Comparison of ENCODE assay signal across 30 mouse cellular contexts in genomic region chr14:20964285-20964684, GRCm38 (mm10). TPM values are rescaled to one million over a fixed set of nuclear protein-coding genes. Genes with fewer than 3 reads are reported as not detected.
DNase-seq lines count a peak whose midpoint lies in the region; ATAC-seq lines count a peak whose summit lies in the region.
"Had no signal": no experiment of that assay in that cellular context is flagged by ENCODE, and none has a peak within 500 bp of the region (broad histone marks: within the 10 kb centered on the region; RNA-seq: fewer than 3 reads in every experiment).

No protein-coding gene starts in this region.

- intact Hi-C loops in left cerebral cortex, postnatal 25 days (cut with DNase I), result no loop called here

- H3K4me1 ChIP-seq in forebrain, embryonic 16.5 days (replicated peaks; ENCODE audit: control insufficient read depth, insufficient read depth, low read length), result peaks cover 12% of the 10 kb centered on the region
- peaks cover 15% of the 10 kb centered on the region for H3K4me1 ChIP-seq in forebrain, embryonic 12.5 days
- H3K4me1 ChIP-seq in heart, embryonic 15.5 days (replicated peaks), result peaks cover 14% of the 10 kb centered on the region
- peaks cover 7% of the 10 kb centered on the region for H3K4me1 ChIP-seq in kidney, embryonic 16.5 days (ENCODE audit: insufficient read depth, low read length)
- peaks cover 10% of the 10 kb centered on the region; the same call in 1 of the 2 replicates for H3K4me1 ChIP-seq in neural tube, embryonic 15.5 days

- peak; percentile 26; the same call in 1 of the 2 replicates for ATAC-seq in forebrain, embryonic 16.5 days
- ATAC-seq in forebrain, embryonic 12.5 days (ENCODE audit: low FRiP score), result no peak
- no peak for ATAC-seq in heart, embryonic 15.5 days (replicated peaks; ENCODE audit: insufficient number of reproducible peaks, insufficient read depth, low FRiP score, low read depth)
- ATAC-seq in kidney, embryonic 16.5 days (ENCODE audit: low FRiP score, low TSS enrichment), result no peak
- no peak for ATAC-seq in neural tube, embryonic 15.5 days (ENCODE audit: low FRiP score)
- ATAC-seq: liver, embryonic 12.5 days; liver, postnatal 0 days; midbrain, embryonic 16.5 days; Patski had no signal

- peak overlapping the region; percentile 27; the same call in 1 of the 2 replicates for H3K27ac ChIP-seq in forebrain, embryonic 16.5 days (ENCODE audit: low read length)
- no peak overlapping the region for H3K27ac ChIP-seq in forebrain, embryonic 12.5 days
- H3K27ac ChIP-seq in heart, embryonic 15.5 days, result peak overlapping the region; percentile 24; the same call in 1 of the 2 replicates
- H3K27ac ChIP-seq in kidney, embryonic 16.5 days (ENCODE audit: low read length), result peak overlapping the region; percentile 36
- H3K27ac ChIP-seq in neural tube, embryonic 15.5 days (replicated peaks), result peak overlapping the region; percentile 46
- H3K27ac ChIP-seq: heart, embryonic 10.5 days; layer of hippocampus, adult 2 months; left cerebral cortex, adult 2 months; liver, embryonic 12.5 days had no signal

- WGBS in forebrain, embryonic 16.5 days, result 31% methylated on average over 2 of the region's 2 CpGs
- WGBS in forebrain, embryonic 12.5 days, result 52% methylated on average over 2 of the region's 2 CpGs
- 47% methylated on average over 2 of the region's 2 CpGs for WGBS in heart, embryonic 15.5 days
- WGBS in kidney, embryonic 16.5 days, result 16% methylated on average over 2 of the region's 2 CpGs
- WGBS in neural tube, embryonic 15.5 days, result 12% methylated on average over 2 of the region's 2 CpGs

- DNase-seq in heart, adult 11 months, result no peak
- no peak for DNase-seq in kidney, adult 11 months
- DNase-seq in left cerebral cortex, postnatal 25 days (ENCODE audit: low spot score in 2 of 2), result no peak
- DNase-seq: adrenal gland, postnatal 10 days; cerebellum, adult 11 months; cerebellum, adult 9-10 months; cerebellum, postnatal 36 days; gastrocnemius, postnatal 10 days; heart, postnatal 10 days; kidney, adult 2 months; kidney, postnatal 25 days; liver, postnatal 0 days; lung, postnatal 36 days; right cerebral cortex, postnatal 25 days; thymus, adult 18-20 months; thymus, postnatal 36 days had no signal

- H3K4me2 ChIP-seq in forebrain, embryonic 16.5 days (ENCODE audit: low read length), result no peak overlapping the region
- no peak overlapping the region for H3K4me2 ChIP-seq in forebrain, embryonic 12.5 days
- no peak overlapping the region for H3K4me2 ChIP-seq in heart, embryonic 15.5 days
- no peak overlapping the region for H3K4me2 ChIP-seq in kidney, embryonic 16.5 days (replicated peaks; ENCODE audit: low read depth, low read length)
- no peak overlapping the region for H3K4me2 ChIP-seq in neural tube, embryonic 15.5 days
- H3K4me2 ChIP-seq: limb, embryonic 13.5 days; liver, embryonic 12.5 days; midbrain, embryonic 11.5 days had no signal

- H3K9me3 ChIP-seq in forebrain, embryonic 16.5 days (ENCODE audit: control insufficient read depth, low read length), result no peaks in the 10 kb centered on the region
- no peaks in the 10 kb centered on the region for H3K9me3 ChIP-seq in forebrain, embryonic 12.5 days
- no peaks in the 10 kb centered on the region for H3K9me3 ChIP-seq in heart, embryonic 15.5 days (replicated peaks)
- H3K9me3 ChIP-seq in kidney, embryonic 16.5 days (ENCODE audit: low read length), result no peaks in the 10 kb centered on the region
- H3K9me3 ChIP-seq in neural tube, embryonic 15.5 days (replicated peaks), result no peaks in the 10 kb centered on the region
- H3K9me3 ChIP-seq: G1E; heart, embryonic 10.5 days; limb, embryonic 13.5 days; liver, embryonic 12.5 days had no signal

- no peaks in the 10 kb centered on the region for H3K36me3 ChIP-seq in forebrain, embryonic 16.5 days (ENCODE audit: control insufficient read depth, insufficient read depth)
- no peaks in the 10 kb centered on the region for H3K36me3 ChIP-seq in forebrain, embryonic 12.5 days (replicated peaks)
- no peaks in the 10 kb centered on the region for H3K36me3 ChIP-seq in heart, embryonic 15.5 days
- H3K36me3 ChIP-seq in kidney, embryonic 16.5 days (ENCODE audit: insufficient read depth, low read length), result no peaks in the 10 kb centered on the region
- no peaks in the 10 kb centered on the region for H3K36me3 ChIP-seq in neural tube, embryonic 15.5 days
- H3K36me3 ChIP-seq: limb, embryonic 13.5 days had no signal

- H3K9ac ChIP-seq in forebrain, embryonic 16.5 days (replicated peaks; ENCODE audit: low read depth, low read length), result no peak overlapping the region
- H3K9ac ChIP-seq in forebrain, embryonic 12.5 days, result no peak overlapping the region
- no peak overlapping the region for H3K9ac ChIP-seq in heart, embryonic 15.5 days
- H3K9ac ChIP-seq in kidney, embryonic 16.5 days (replicated peaks; ENCODE audit: low read length), result no peak overlapping the region
- H3K9ac ChIP-seq in neural tube, embryonic 15.5 days (replicated peaks), result no peak overlapping the region
- H3K9ac ChIP-seq: limb, embryonic 13.5 days; liver, embryonic 12.5 days; liver, postnatal 0 days had no signal

- no peaks in the 10 kb centered on the region for H3K27me3 ChIP-seq in forebrain, embryonic 16.5 days (replicated peaks; ENCODE audit: control insufficient read depth, insufficient read depth, low read length)
- no peaks in the 10 kb centered on the region for H3K27me3 ChIP-seq in forebrain, embryonic 12.5 days
- H3K27me3 ChIP-seq in heart, embryonic 15.5 days, result no peaks in the 10 kb centered on the region
- no peaks in the 10 kb centered on the region for H3K27me3 ChIP-seq in kidney, embryonic 16.5 days (ENCODE audit: insufficient read depth, low read length)
- no peaks in the 10 kb centered on the region for H3K27me3 ChIP-seq in neural tube, embryonic 15.5 days (replicated peaks)
- H3K27me3 ChIP-seq: limb, embryonic 13.5 days; liver, embryonic 12.5 days; Patski had no signal

- H3K4me3 ChIP-seq in forebrain, embryonic 16.5 days (replicated peaks; ENCODE audit: low read length), result no peak overlapping the region
- H3K4me3 ChIP-seq in forebrain, embryonic 12.5 days (replicated peaks), result no peak overlapping the region
- no peak overlapping the region for H3K4me3 ChIP-seq in heart, embryonic 15.5 days
- H3K4me3 ChIP-seq in kidney, embryonic 16.5 days (ENCODE audit: low read length), result no peak overlapping the region
- no peak overlapping the region for H3K4me3 ChIP-seq in neural tube, embryonic 15.5 days (replicated peaks)
- H3K4me3 ChIP-seq: heart, embryonic 10.5 days; layer of hippocampus, adult 2 months; left cerebral cortex, adult 2 months; limb, embryonic 13.5 days; liver, embryonic 12.5 days had no signal

RNA-seq across cellular contexts. Expression of gene Vcl, which starts 35.1 kb away (rescaled TPM):
- polyA plus RNA-seq in forebrain, embryonic 16.5 days (2015; fragmentation: Nextera tagmentation; extraction: Ambion mirVana), result 11.4 and 13.0 TPM in 2 replicates
- 20.0 and 21.4 TPM in 2 replicates for polyA plus RNA-seq in forebrain, embryonic 12.5 days (2016; fragmentation: Nextera tagmentation; extraction: Ambion mirVana)
- 82.2 and 89.1 TPM in 2 replicates for polyA plus RNA-seq in heart, embryonic 15.5 days (2015; fragmentation: Nextera tagmentation; extraction: Ambion mirVana)
- 54.9 and 57.7 TPM in 2 replicates for polyA plus RNA-seq in kidney, embryonic 16.5 days (2015; fragmentation: Nextera tagmentation; extraction: Ambion mirVana)
- polyA plus RNA-seq in neural tube, embryonic 15.5 days (2015; fragmentation: Nextera tagmentation; extraction: Ambion mirVana), result 17.5 and 23.3 TPM in 2 replicates
- 10 to 100 TPM; 24.0 to 24.7 TPM for total RNA-seq in left cerebral cortex, postnatal 25 days (2021)
